9 mouse cellular contexts compared by ENCODE assay signal in the genomic region with DNA sequence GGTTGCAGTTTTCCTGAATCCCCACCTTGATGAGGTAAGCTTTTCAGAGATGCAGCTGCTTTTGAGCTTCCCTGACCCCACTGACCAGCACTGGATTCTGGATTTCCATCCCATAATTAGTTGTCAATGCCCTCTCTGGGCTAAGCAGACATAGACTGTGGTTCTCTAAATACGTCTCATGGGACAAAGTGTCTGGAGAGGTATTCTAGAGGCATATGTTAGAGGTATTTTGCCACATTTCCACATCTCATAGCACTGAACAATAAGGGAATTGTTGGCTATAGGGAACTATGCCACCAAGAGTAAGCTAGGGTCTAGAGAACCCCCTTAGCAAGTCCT. TPM values are rescaled to one million over a fixed set of nuclear protein-coding genes. Genes with fewer than 3 reads are reported as not detected.
DNase-seq lines count a peak whose midpoint lies in the region; ATAC-seq and TF ChIP-seq lines count a peak whose summit lies in the region.
"Had no signal": no experiment of that assay in that cellular context is flagged by ENCODE, and none has a peak within 500 bp of the region (broad histone marks: within the 10 kb centered on the region; RNA-seq: fewer than 3 reads in every experiment).

No protein-coding gene starts in this region.

- DNase-seq in gastrocnemius, adult 2 months, result no peak
- no peak for DNase-seq in gastrocnemius, postnatal 36 days
- DNase-seq in B cell, adult 2 months, result peak; percentile 5 to 12
- no peak for DNase-seq in yolk sac, embryonic 10.5 days (ENCODE audit: low spot score)
- no peak for DNase-seq in adrenal gland, postnatal 4 days (ENCODE audit: low spot score in 2 of 2)
- DNase-seq in adrenal gland, postnatal 25 days, result no peak

- TF ChIP-seq CTCF in gastrocnemius, adult 2 months (IDR thresholded peaks at IDR 0.05), result no peak

- H3K9me3 ChIP-seq in forebrain, embryonic 16.5 days (ENCODE audit: control insufficient read depth, low read length), result no peaks in the 10 kb centered on the region
- no peaks in the 10 kb centered on the region for H3K9me3 ChIP-seq in liver, embryonic 15.5 days (replicated peaks)

- intact Hi-C loops in gastrocnemius, adult 2 months (cut with DNase I), result loop anchor here (5.0 kb wide), 1 partner anchor 120 kb away; the partner anchor contains the start of gene Tbc1d32
- intact Hi-C loops in gastrocnemius, postnatal 36 days (cut with DNase I), result loop anchor here (10.0 kb wide), 1 partner anchor 228 kb away; no protein-coding TSS in a partner anchor

- peak; percentile 20; the same call in 1 of the 2 replicates for ATAC-seq in forebrain, embryonic 16.5 days
- 0 out of 2 replicates have a peak, but pooled peaks have one; percentile 7 for ATAC-seq in liver, embryonic 15.5 days (ENCODE audit: insufficient read depth)

- H3K27ac ChIP-seq in gastrocnemius, adult 2 months, result peak overlapping the region; percentile 82
- no peak overlapping the region for H3K27ac ChIP-seq in forebrain, embryonic 16.5 days (ENCODE audit: low read length)
- no peak overlapping the region for H3K27ac ChIP-seq in liver, embryonic 15.5 days (replicated peaks)

- no peak overlapping the region for H3K9ac ChIP-seq in forebrain, embryonic 16.5 days (replicated peaks; ENCODE audit: low read depth, low read length)
- peak overlapping the region; percentile 38 for H3K9ac ChIP-seq in liver, embryonic 15.5 days

- H3K4me2 ChIP-seq in forebrain, embryonic 16.5 days (ENCODE audit: low read length), result peak overlapping the region; percentile 31
- H3K4me2 ChIP-seq in liver, embryonic 15.5 days, result peak overlapping the region; percentile 55

- H3K36me3 ChIP-seq in forebrain, embryonic 16.5 days (ENCODE audit: control insufficient read depth, insufficient read depth), result no peaks in the 10 kb centered on the region
- no peaks in the 10 kb centered on the region for H3K36me3 ChIP-seq in liver, embryonic 15.5 days (replicated peaks)

- no peaks in the 10 kb centered on the region; the same call in 1 of the 2 replicates for H3K4me1 ChIP-seq in forebrain, embryonic 16.5 days (replicated peaks; ENCODE audit: control insufficient read depth, insufficient read depth, low read length)
- peaks cover 4% of the 10 kb centered on the region; the same call in 1 of the 2 replicates for H3K4me1 ChIP-seq in liver, embryonic 15.5 days (replicated peaks)

- 46% methylated on average over 1 of the region's 1 CpGs for WGBS in forebrain, embryonic 16.5 days
- 17% methylated on average over 1 of the region's 1 CpGs for WGBS in liver, embryonic 15.5 days (ENCODE audit: insufficient replicate concordance)

- H3K4me3 ChIP-seq in gastrocnemius, adult 2 months, result peak overlapping the region; percentile 77
- H3K4me3 ChIP-seq in forebrain, embryonic 16.5 days (replicated peaks; ENCODE audit: low read length), result peak overlapping the region; percentile 21
- H3K4me3 ChIP-seq in liver, embryonic 15.5 days (replicated peaks), result peak overlapping the region; percentile 44
- H3K4me3 ChIP-seq: myocyte had no signal

- H3K27me3 ChIP-seq in forebrain, embryonic 16.5 days (replicated peaks; ENCODE audit: control insufficient read depth, insufficient read depth, low read length), result no peaks in the 10 kb centered on the region
- H3K27me3 ChIP-seq in liver, embryonic 15.5 days, result no peaks in the 10 kb centered on the region

RNA-seq across cellular contexts. Expression of gene Msl3l2, which starts 0.2 kb away (rescaled TPM):
- total RNA-seq in gastrocnemius, adult 2 months (2021), result 1 to 10 TPM in 1 of 2 experiments, under 1 TPM in 1; 0.84 to 1.5 TPM
- 1 to 10 TPM in 1 of 2 experiments, under 1 TPM in 1; 0.47 to 1.1 TPM for total RNA-seq in gastrocnemius, postnatal 36 days (2021)
- 10.8 TPM in 2 replicates for polyA plus RNA-seq in forebrain, embryonic 16.5 days (2015; fragmentation: Nextera tagmentation; extraction: Ambion mirVana)
- polyA plus RNA-seq in liver, embryonic 15.5 days (2015; fragmentation: Nextera tagmentation; extraction: Ambion mirVana), result 0.75 and 0.92 TPM in 2 replicates
- 10 to 100 TPM; 13.2 to 16.7 TPM for total RNA-seq in adrenal gland, postnatal 4 days (2021)
- total RNA-seq in adrenal gland, postnatal 25 days (2021), result 10.2 and 10.5 TPM in 2 replicates

Comparison
In these comparisons a context has a peak if more than half of its experiments do, and no peak if none do; other contexts are left out.
1. DNase-seq: peak in B cell, adult 2 months (2 of 2); none in gastrocnemius, adult 2 months (single experiment), gastrocnemius, postnatal 36 days (0 of 2), yolk sac, embryonic 10.5 days (single experiment), adrenal gland, postnatal 4 days (0 of 2) and adrenal gland, postnatal 25 days (single experiment).
2. H3K4me3 ChIP-seq: peak in every context shown above with its lines; median percentile 77 in gastrocnemius, adult 2 months; 44 in liver, embryonic 15.5 days; 21 in forebrain, embryonic 16.5 days.